Mouse (Mus musculus) heart, embryonic 10.5 days (tissue): ENCODE measurements at regions not wholly inside any gene's neighbourhood (a gene's known extent, or its start where the extent isn't known, plus 50 kb on each side); places are given as distances from the start of the nearest gene placed in this dataset.

Experiments
- DNase-seq: peaks from one replicate; pipeline ENCODE4 v3.0.0-alpha.2; 2017; ENCODE audit warnings: low spot score
- H3K27ac ChIP-seq: fragments of 300-500 bp; sonication (generic); 2 replicates; pipeline ENCODE4 v1.5.1; 2016; ENCODE audit warnings: mild to moderate bottlenecking
- H3K27me3 ChIP-seq: fragments of 300-500 bp; sonication (generic); 2 replicates; pipeline ENCODE4 v1.6.1; 2016; ENCODE audit warnings: mild to moderate bottlenecking; ENCODE audit not compliant: poor library complexity, insufficient read depth, severe bottlenecking
- H3K36me3 ChIP-seq: fragments of 300-500 bp; sonication (generic); 2 replicates; pipeline ENCODE4 v1.6.1; 2016; ENCODE audit warnings: mild to moderate bottlenecking, moderate library complexity
- H3K4me1 ChIP-seq: fragments of 300-500 bp; sonication (generic); 2 replicates; pipeline ENCODE4 v1.6.1; 2016; ENCODE audit warnings: mild to moderate bottlenecking
- H3K4me3 ChIP-seq: fragments of 300-500 bp; sonication (generic); 2 replicates; pipeline ENCODE4 v1.5.1; 2016; ENCODE audit warnings: mild to moderate bottlenecking, moderate library complexity
- H3K9me3 ChIP-seq: fragments of 300-500 bp; sonication (generic); 2 replicates; pipeline ENCODE4 v1.6.1; 2016; ENCODE audit warnings: mild to moderate bottlenecking, moderate library complexity
- WGBS: fragments of 180-500 bp; shearing (Covaris S2); methylation state at CpG from one replicate; pipeline ENCODE4 v1.1.7; 2016; 5-methylcytosine and 5-hydroxymethylcytosine counted together

DNA sequence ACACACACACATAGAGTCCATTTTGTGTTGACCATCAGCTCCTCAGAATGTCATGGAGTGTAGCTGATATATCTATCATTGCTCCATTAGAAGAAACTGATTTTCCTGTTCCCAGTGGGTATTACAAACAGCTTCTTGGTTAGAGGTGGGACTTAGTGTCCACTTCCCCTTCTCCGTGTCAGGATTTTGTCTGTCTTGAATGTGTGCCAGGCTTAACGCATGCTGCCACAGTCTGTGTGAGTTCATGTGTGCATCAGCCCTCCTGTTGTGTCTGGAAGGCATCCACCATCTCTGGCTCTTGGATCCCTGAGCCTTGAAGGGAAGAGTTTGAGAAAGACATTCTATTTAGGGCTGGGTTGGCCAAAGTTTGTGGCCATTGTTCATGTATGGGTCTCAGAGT is 57.2 kb upstream of the Slc1a1 start:
- Histone ChIP-seq H3K27me3 (no peaks in the 10 kb centered on the region), H3K4me3 (no peak overlapping the region), H3K4me1 (no peaks in the 10 kb centered on the region), H3K9me3 (no peaks in the 10 kb centered on the region), H3K27ac (no peak overlapping the region), H3K36me3 (no peaks in the 10 kb centered on the region)
- 78% methylated on average over 2 of the region's 2 CpGs for WGBS
- no peak for DNase-seq

DNA sequence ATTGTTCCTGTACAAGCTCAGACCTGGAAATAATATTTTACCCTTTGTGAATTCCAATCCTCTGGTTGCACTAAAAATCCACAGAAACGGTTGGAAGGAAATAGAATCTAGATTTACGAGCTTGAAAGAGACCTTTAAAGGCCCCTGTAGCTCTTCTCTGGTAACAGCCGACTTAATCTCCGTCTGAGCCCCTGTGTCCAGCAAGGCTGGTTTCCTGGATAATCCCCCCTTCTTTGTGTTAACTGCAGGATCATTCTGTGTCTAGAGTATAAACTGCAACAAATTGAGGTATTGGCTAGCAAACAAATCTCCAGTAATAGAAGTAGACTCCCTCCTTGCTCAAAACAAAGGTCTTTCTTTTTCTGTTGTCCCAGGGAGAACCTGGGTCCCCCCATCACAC is 56.5 kb upstream of the Slc1a1 start:
- Histone ChIP-seq H3K9me3 (no peaks in the 10 kb centered on the region), H3K36me3 (no peaks in the 10 kb centered on the region), H3K27me3 (no peaks in the 10 kb centered on the region), H3K27ac (no peak overlapping the region), H3K4me3 (no peak overlapping the region), H3K4me1 (no peaks in the 10 kb centered on the region)
- DNase-seq = no peak
- WGBS = 77% methylated on average over 4 of the region's 4 CpGs

DNA sequence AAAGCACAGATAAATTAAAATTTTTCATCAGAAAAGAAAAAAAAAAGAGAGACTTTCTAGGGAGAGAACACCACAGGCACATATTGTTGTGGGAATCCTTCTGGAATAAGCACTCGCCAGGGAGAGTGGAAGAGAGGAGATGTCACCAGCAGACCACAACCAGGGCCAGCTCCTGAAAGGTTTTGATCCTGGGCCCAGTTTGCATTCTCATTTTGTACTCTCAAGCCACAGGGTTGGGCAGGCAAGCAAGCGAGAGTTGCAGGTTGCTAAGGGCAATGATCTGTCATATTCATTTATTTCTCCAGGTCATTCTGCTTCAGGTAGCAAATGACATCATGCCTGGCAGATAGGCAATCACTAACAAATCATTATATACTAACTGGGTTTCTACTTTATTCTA is 52.9 kb upstream of the Slc1a1 start:
- no peaks in the 10 kb centered on the region for H3K27me3 ChIP-seq
- H3K4me1 ChIP-seq = no peaks in the 10 kb centered on the region
- H3K36me3 ChIP-seq = no peaks in the 10 kb centered on the region
- no peak overlapping the region for H3K4me3 ChIP-seq
- H3K27ac ChIP-seq = no peak overlapping the region
- no peak for DNase-seq
- no peaks in the 10 kb centered on the region for H3K9me3 ChIP-seq
- WGBS = 71% methylated on average over 2 of the region's 2 CpGs
